Mouse (Mus musculus): ENCODE results near the gene Lrrc56. TPM values are rescaled to one million over a fixed set of nuclear protein-coding genes. Genes with fewer than 3 reads are reported as not detected.

The Lrrc56 gene
- polyA plus RNA-seq, 1 experiment from 2014 or later, result 3.8 TPM

DNA sequence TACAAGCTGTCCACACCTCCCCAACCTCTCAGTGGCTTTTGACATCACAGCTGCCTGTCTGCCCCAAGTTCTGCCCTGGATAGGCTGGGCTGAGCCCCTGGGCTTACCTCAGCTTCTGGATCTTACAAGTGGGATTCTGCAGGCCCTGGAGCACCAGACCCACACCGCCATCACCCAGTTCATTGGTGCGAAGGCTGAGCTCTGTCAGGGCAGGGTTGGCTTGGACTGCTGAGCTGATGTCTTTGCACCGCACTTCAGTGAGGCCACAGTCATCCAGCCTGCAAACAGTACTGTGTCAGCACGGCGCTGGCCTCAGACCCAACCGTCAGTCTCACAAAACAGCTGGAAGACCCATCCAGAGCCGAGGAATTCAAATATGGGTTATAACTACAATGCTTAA, 29.6 kb upstream of the Lrrc56 start:
- Histone ChIP-seq H3K27me3 (ENCODE audit: insufficient read depth, low read length) (no peaks in the 10 kb centered on the region), H3K4me3 (ENCODE audit: low read depth, low read length) (no peak overlapping the region), H3K36me3 (ENCODE audit: insufficient read depth) (peaks cover 62% of the 10 kb centered on the region), H3K4me1 (ENCODE audit: insufficient read depth) (peaks cover 10% of the 10 kb centered on the region), H3K27ac (ENCODE audit: low read depth) (no peak overlapping the region), H3K9ac (no peak overlapping the region), H3K4me2 (no peak overlapping the region), H3K9me3 (ENCODE audit: low read depth, low read length) (no peaks in the 10 kb centered on the region)
- 91% methylated on average over 7 of the region's 7 CpGs for WGBS
- no peak for TF ChIP-seq CTCF (IDR thresholded peaks at IDR 0.05; ENCODE audit: low read depth)
- ATAC-seq (ENCODE audit: insufficient read depth) (no peak), DNase-seq (no peak)

DNA sequence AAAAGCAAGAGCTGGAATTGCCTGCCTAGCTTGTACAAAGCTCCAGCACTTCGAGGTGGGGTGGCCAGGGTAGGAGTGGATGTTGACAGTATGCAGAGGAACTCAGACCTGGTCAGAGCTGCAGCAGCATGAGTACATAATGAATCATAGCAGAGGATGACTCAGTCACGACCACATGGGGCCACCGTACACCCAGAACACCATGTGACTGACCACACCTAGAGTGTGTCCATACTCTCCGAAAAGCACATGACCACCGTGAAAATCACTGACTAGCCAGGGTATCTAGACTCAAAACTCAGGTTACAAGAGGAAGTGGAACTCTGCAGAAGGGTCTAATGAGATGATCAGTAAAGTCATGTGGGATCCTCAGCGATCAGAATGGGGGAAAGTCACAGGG, 29.1 kb upstream of the Lrrc56 start:
- no peaks in the 10 kb centered on the region for H3K27me3 ChIP-seq (ENCODE audit: insufficient read depth, low read length)
- no peaks in the 10 kb centered on the region for H3K9me3 ChIP-seq (ENCODE audit: low read depth, low read length)
- H3K27ac ChIP-seq (ENCODE audit: low read depth), result no peak overlapping the region
- no peak overlapping the region for H3K4me2 ChIP-seq
- H3K36me3 ChIP-seq (ENCODE audit: insufficient read depth), result peaks cover 57% of the 10 kb centered on the region
- ATAC-seq (ENCODE audit: insufficient read depth), result no peak
- H3K4me3 ChIP-seq (ENCODE audit: low read depth, low read length), result no peak overlapping the region
- no peak for DNase-seq
- no peak for TF ChIP-seq CTCF (IDR thresholded peaks at IDR 0.05; ENCODE audit: low read depth)
- no peak overlapping the region for H3K9ac ChIP-seq
- 75% methylated on average over 6 of the region's 6 CpGs for WGBS
- peaks cover 13% of the 10 kb centered on the region for H3K4me1 ChIP-seq (ENCODE audit: insufficient read depth)

DNA sequence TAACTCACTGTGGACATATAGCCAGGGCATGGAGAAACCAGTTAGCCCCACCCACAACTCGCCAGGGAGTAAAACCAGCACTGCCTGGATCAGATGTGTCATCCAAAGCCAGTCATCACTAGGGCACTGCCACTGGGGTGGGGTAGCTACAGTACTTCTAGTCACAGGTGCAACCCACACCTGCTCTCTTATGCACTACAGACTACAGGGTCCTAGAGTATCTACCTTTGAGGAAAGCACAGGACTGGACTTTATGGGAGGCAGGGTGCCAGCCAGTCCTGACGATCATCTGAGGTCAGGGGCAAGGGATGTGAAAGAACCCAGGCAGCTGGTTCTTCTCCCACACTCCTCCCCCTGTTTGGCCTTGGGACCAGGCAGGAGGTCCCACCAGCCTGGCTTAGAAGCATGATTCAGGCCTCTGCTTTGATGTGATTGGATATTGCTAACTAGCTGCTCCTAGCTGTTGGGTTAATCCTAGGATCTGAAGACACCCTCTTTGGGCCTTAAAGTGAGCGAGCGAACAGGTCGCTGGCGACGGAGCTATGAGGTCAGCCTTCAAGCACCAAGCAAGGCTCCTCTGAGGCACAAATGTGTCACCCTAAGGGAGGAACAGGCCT, 25.9 kb upstream of the Lrrc56 start:
- WGBS, result 9% methylated on average over 7 of the region's 7 CpGs
- H3K9ac ChIP-seq, result peak overlapping the region; percentile 69
- H3K27me3 ChIP-seq (ENCODE audit: insufficient read depth, low read length), result no peaks in the 10 kb centered on the region
- peaks cover 27% of the 10 kb centered on the region for H3K36me3 ChIP-seq (ENCODE audit: insufficient read depth)
- peak overlapping the region; percentile 80 for H3K4me2 ChIP-seq
- DNase-seq (peak; percentile 55), ATAC-seq (ENCODE audit: insufficient read depth) (no peak; the same call in 1 of the 2 replicates)
- peak overlapping the region; percentile 83 for H3K27ac ChIP-seq (ENCODE audit: low read depth)
- no peak for TF ChIP-seq CTCF (IDR thresholded peaks at IDR 0.05; ENCODE audit: low read depth)
- peak overlapping the region; percentile 49 for H3K4me3 ChIP-seq (ENCODE audit: low read depth, low read length)
- peaks cover 14% of the 10 kb centered on the region for H3K4me1 ChIP-seq (ENCODE audit: insufficient read depth)
- no peaks in the 10 kb centered on the region for H3K9me3 ChIP-seq (ENCODE audit: low read depth, low read length)

DNA sequence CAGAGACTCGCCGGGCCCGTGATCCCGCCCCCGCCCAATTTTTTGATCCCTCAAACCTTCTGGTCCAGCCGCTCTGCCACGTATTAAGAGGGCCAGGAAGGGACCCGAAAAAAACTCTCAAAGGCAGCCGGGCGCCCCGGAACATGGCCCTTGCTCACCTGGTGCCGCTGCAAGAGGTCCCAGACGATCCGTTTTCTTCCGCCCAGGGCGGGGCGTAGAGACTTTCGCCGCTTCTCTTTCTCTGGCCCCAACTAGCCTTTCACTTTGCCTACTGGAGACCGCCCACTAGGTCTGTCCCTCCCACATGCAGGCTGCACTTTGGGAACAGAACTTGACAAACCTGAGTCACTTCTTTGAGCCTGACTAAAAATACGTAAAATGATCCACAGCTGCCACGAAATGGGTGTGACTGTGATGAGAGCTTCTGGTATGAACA, 25.4 kb upstream of the Lrrc56 start:
- peaks cover 22% of the 10 kb centered on the region for H3K36me3 ChIP-seq (ENCODE audit: insufficient read depth)
- peak overlapping the region; percentile 49 for H3K4me3 ChIP-seq (ENCODE audit: low read depth, low read length)
- peak overlapping the region; percentile 80 for H3K4me2 ChIP-seq
- H3K27me3 ChIP-seq (ENCODE audit: insufficient read depth, low read length), result no peaks in the 10 kb centered on the region
- H3K27ac ChIP-seq (ENCODE audit: low read depth), result peak overlapping the region; percentile 83
- peak overlapping the region; percentile 69 for H3K9ac ChIP-seq
- H3K9me3 ChIP-seq (ENCODE audit: low read depth, low read length), result no peaks in the 10 kb centered on the region
- H3K4me1 ChIP-seq (ENCODE audit: insufficient read depth), result peaks cover 20% of the 10 kb centered on the region
- peak; percentile 40 for ATAC-seq (ENCODE audit: insufficient read depth)
- no peak for TF ChIP-seq CTCF (IDR thresholded peaks at IDR 0.05; ENCODE audit: low read depth)
- 2% methylated on average over 22 of the region's 22 CpGs for WGBS
- DNase-seq, result peak; percentile 84

DNA sequence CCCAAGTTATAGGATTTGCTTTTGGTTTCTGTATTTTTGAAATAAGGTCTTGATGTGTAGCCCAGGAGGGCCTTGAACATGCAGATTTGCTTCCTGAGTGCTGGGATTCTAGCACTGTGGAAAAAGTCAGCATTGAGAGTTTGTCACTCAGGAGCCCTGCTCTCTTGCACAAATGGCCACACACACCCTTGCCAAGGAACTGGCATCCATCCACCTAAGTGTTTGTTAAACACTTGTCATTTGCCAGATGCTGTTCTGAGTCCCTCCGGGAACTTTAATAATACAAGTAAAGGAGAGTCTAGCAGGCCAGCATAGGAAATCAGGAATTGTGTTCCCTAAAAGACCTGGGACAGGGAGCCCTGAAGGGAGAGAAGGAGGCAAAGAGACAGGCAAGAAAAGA, 24.7 kb upstream of the Lrrc56 start:
- Histone ChIP-seq H3K36me3 (ENCODE audit: insufficient read depth) (peaks cover 14% of the 10 kb centered on the region), H3K27ac (ENCODE audit: low read depth) (peak overlapping the region; percentile 25; the same call in 1 of the 2 replicates), H3K9ac (peak overlapping the region; percentile 69; the same call in 1 of the 2 replicates), H3K4me1 (ENCODE audit: insufficient read depth) (peaks cover 22% of the 10 kb centered on the region), H3K4me2 (peak overlapping the region; percentile 80), H3K9me3 (ENCODE audit: low read depth, low read length) (no peaks in the 10 kb centered on the region), H3K4me3 (ENCODE audit: low read depth, low read length) (no peak overlapping the region), H3K27me3 (ENCODE audit: insufficient read depth, low read length) (no peaks in the 10 kb centered on the region)
- DNase-seq (peak; percentile 26), ATAC-seq (ENCODE audit: insufficient read depth) (no peak)
- no peak for TF ChIP-seq CTCF (IDR thresholded peaks at IDR 0.05; ENCODE audit: low read depth)
- WGBS, result 32% methylated on average over 1 of the region's 1 CpGs

DNA sequence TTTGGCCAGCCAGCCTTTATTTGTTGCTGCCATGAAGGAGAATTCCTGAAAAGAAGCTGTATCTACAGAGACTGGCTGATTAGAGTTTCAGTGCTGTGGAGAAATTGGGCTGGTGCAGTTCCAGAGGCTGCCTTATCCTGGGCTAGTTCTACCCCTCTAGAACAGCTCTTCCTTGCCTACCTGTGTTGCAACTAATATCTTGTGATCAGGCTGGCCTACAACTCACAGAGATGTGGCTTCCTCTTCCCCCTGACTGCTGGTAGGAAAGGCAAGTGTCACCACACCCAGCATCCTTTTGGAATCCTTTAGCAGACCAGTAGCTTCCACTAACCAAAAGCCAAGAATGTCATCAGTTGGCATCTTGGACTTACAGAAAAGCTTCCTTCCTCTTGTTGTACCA, 24.1 kb upstream of the Lrrc56 start:
- H3K36me3 ChIP-seq (ENCODE audit: insufficient read depth), result peaks cover 11% of the 10 kb centered on the region
- ATAC-seq (ENCODE audit: insufficient read depth) (no peak), DNase-seq (no peak)
- peak overlapping the region; percentile 25; the same call in 1 of the 2 replicates for H3K27ac ChIP-seq (ENCODE audit: low read depth)
- no peak overlapping the region for H3K4me3 ChIP-seq (ENCODE audit: low read depth, low read length)
- no peaks in the 10 kb centered on the region for H3K27me3 ChIP-seq (ENCODE audit: insufficient read depth, low read length)
- H3K4me2 ChIP-seq, result no peak overlapping the region
- no peak overlapping the region for H3K9ac ChIP-seq
- no peaks in the 10 kb centered on the region for H3K9me3 ChIP-seq (ENCODE audit: low read depth, low read length)
- peaks cover 22% of the 10 kb centered on the region for H3K4me1 ChIP-seq (ENCODE audit: insufficient read depth)
- TF ChIP-seq CTCF (IDR thresholded peaks at IDR 0.05; ENCODE audit: low read depth), result no peak

DNA sequence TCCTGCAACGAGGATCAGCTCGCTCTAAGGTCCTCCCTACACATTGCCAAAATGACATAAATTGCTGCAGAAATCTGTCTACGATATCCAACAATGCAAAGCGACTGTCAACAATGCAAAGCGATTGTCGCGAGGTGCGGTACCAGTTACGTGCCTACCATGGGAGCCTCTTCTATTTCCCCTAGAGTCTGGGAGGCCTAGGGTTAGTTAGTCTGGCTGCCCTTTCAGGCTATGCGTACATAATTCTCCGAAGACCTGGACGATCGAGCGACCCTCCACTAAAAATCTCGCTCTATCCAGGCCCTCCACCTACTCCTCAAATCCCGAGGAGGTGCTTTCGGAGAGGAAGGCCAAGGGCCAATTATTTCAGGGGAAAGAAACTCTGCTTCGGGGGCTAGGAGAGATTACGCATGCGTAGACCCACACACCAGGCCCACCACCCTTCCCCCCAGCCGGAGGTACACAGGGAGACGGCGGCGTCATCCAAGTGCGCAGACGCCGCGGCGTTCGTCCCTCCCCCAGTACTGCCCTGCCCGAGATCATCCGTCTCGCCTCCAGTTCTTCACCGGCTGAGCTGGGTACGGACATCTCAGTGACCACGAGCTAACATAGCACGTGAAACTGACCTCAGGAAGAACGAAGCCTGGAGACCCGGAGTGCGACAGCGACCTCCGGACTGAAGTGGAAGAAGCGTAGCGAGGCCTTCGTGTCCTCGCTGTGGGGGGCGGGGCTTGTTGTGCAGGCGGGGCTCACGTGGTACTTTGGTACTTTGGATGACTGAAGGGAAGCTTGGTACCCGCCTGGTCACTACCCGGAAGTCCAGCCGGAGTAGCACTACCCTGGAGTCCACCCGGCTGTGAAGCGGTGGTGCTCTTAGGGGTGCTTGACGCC, 21.6 kb upstream of the Lrrc56 start, which contains the start of gene Rnh1:
Gene Rnh1, minus strand, starts transcription at position 742 of the 891 bp plus-strand sequence.
- H3K36me3 ChIP-seq (ENCODE audit: insufficient read depth), result no peaks in the 10 kb centered on the region
- TF ChIP-seq CTCF (IDR thresholded peaks at IDR 0.05; ENCODE audit: low read depth), result no peak; the same call in 1 of the 2 replicates
- H3K4me1 ChIP-seq (ENCODE audit: insufficient read depth), result peaks cover 20% of the 10 kb centered on the region
- DNase-seq (peak; percentile 97), ATAC-seq (ENCODE audit: insufficient read depth) (peak; percentile 96)
- H3K27ac ChIP-seq (ENCODE audit: low read depth), result peak within 1 kb of the TSS; percentile 89
- peak within 1 kb of the TSS; percentile 79 for H3K4me2 ChIP-seq
- H3K4me3 ChIP-seq (ENCODE audit: low read depth, low read length), result peak within 1 kb of the TSS; percentile 45
- H3K9ac ChIP-seq, result peak within 1 kb of the TSS; percentile 69
- no peaks in the 10 kb centered on the region for H3K9me3 ChIP-seq (ENCODE audit: low read depth, low read length)
- WGBS, result 3% methylated on average over 55 of the region's 55 CpGs
- no peaks in the 10 kb centered on the region for H3K27me3 ChIP-seq (ENCODE audit: insufficient read depth, low read length)

Measured in lung, embryonic 14.5 days (tissue).